Comparison of ENCODE assay signal across 16 mouse cellular contexts in genomic region chr10:7845136-7845535, GRCm38 (mm10). TPM values are rescaled to one million over a fixed set of nuclear protein-coding genes. Genes with fewer than 3 reads are reported as not detected.
"Had no signal": no experiment of that assay in that cellular context is flagged by ENCODE, and none has a peak within 500 bp of the region (broad histone marks: within the 10 kb centered on the region; RNA-seq: fewer than 3 reads in every experiment).

No protein-coding gene starts in this region.

- H3K9me3 ChIP-seq: lung, embryonic 15.5 days; megakaryocyte, embryonic 14.5 days; midbrain, embryonic 13.5 days; midbrain, embryonic 15.5 days; neural tube, embryonic 12.5 days had no signal

- H3K4me2 ChIP-seq: lung, embryonic 15.5 days; midbrain, embryonic 11.5 days; midbrain, embryonic 13.5 days; midbrain, embryonic 15.5 days; neural tube, embryonic 12.5 days had no signal

- H3K9ac ChIP-seq: liver, postnatal 0 days; lung, embryonic 15.5 days; midbrain, embryonic 13.5 days; midbrain, embryonic 15.5 days; neural tube, embryonic 12.5 days had no signal

- H3K27me3 ChIP-seq: lung, embryonic 15.5 days; midbrain, embryonic 13.5 days; midbrain, embryonic 15.5 days; neural tube, embryonic 12.5 days had no signal

- H3K27ac ChIP-seq: lung, embryonic 15.5 days; midbrain, embryonic 13.5 days; midbrain, embryonic 15.5 days; neural tube, embryonic 12.5 days had no signal

- ATAC-seq: liver, postnatal 0 days; lung, postnatal 0 days; midbrain, embryonic 13.5 days; midbrain, embryonic 15.5 days had no signal

- H3K4me1 ChIP-seq: midbrain, embryonic 13.5 days; midbrain, embryonic 15.5 days; neural tube, embryonic 12.5 days had no signal

- H3K4me3 ChIP-seq: lung, embryonic 15.5 days; megakaryocyte, embryonic 14.5 days; midbrain, embryonic 13.5 days; midbrain, embryonic 15.5 days; neural tube, embryonic 12.5 days had no signal

- DNase-seq: liver, postnatal 0 days; lung, adult 2 months; lung, postnatal 14 days; lung, postnatal 4 days; right cerebral cortex, postnatal 14 days; spleen, adult 18-20 months; thymus, adult 18-20 months; thymus, postnatal 14 days; thymus, postnatal 36 days had no signal

- H3K36me3 ChIP-seq: lung, embryonic 15.5 days; midbrain, embryonic 13.5 days; midbrain, embryonic 15.5 days; neural tube, embryonic 12.5 days had no signal

RNA-seq across cellular contexts. Expression of gene Zc3h12d, which starts 12.9 kb away (rescaled TPM):
- polyA plus RNA-seq: midbrain, embryonic 11.5 days had no signal
